Mouse (Mus musculus) cerebellum, adult 18-20 months (tissue): ENCODE results near the gene Hyal2.

Experiments
- DNase-seq, 2 experiments: peaks; one replicate each; pipeline ENCODE4 v3.0.0; 2021

Hyal2 gene

GRCm38 (mm10) chr9:107612945-107613569 lies 45.3 kb downstream of the Hyal2 start:
- no peak for DNase-seq

- no peak for DNase-seq
Measured at GRCm38 (mm10) chr9:107615035-107615434, 47.3 kb downstream of the Hyal2 start.

- DNase-seq: no peak
Measured at GRCm38 (mm10) chr9:107617461-107617860, 49.7 kb downstream of the Hyal2 start.

- no peak for DNase-seq
Measured at GRCm38 (mm10) chr9:107618098-107618497, 50.4 kb downstream of the Hyal2 start.

- peak; percentile 37 to 47 for DNase-seq
Measured at GRCm38 (mm10) chr9:107618778-107619545, 51.2 kb downstream of the Hyal2 start.

GRCm38 (mm10) chr9:107619546-107619879 lies 51.8 kb downstream of the Hyal2 start:
- peak in 1 of 2 experiments; percentile 37 for DNase-seq

GRCm38 (mm10) chr9:107620954-107621353 lies 53.2 kb downstream of the Hyal2 start:
- DNase-seq: no peak
